Mouse (Mus musculus): Measurements from ENCODE around the gene Znrf2.

- no peak for TF ChIP-seq POLR2A (IDR thresholded peaks at IDR 0.05; ENCODE audit: insufficient read depth, low read depth, low read length)
- TF ChIP-seq CTCF (IDR thresholded peaks at IDR 0.05; ENCODE audit: insufficient read depth, low read depth, low read length): no peak
These were observed 100.2 kb downstream of the Znrf2 start for GRCm38 (mm10) chr6:54916941-54917340.

Data from olfactory bulb, adult 2 months (tissue).